Mouse (Mus musculus): ENCODE data around the gene Fbxo11. TPM values are rescaled to one million over a fixed set of nuclear protein-coding genes. Genes with fewer than 3 reads are reported as not detected.
A peak's percentile ranks its signal among the peaks of the same experiment; 100 is the strongest.
"Not testable (repeated sequence)": the region's sequence is repeated elsewhere in the genome, so short reads cannot be mapped to it uniquely, and the experiment has no call there.

The Fbxo11 gene
- polyA plus RNA-seq, 1 experiment from 2014 or later, result 33.0 TPM

GRCm38 (mm10) chr17:88031755-88032154 lies 33.3 kb downstream of the Fbxo11 start:
- WGBS, result 91% methylated on average over 5 of the region's 5 CpGs
- Histone ChIP-seq H3K36me3 (ENCODE audit: control insufficient read depth, insufficient read depth) (no peaks in the 10 kb centered on the region), H3K27me3 (replicated peaks; ENCODE audit: control insufficient read depth, insufficient read depth, low read length) (no peaks in the 10 kb centered on the region), H3K4me3 (replicated peaks; ENCODE audit: low read length) (no peak overlapping the region), H3K9ac (replicated peaks; ENCODE audit: low read depth, low read length) (no peak overlapping the region), H3K9me3 (ENCODE audit: control insufficient read depth, low read length) (no peaks in the 10 kb centered on the region), H3K27ac (ENCODE audit: low read length) (no peak overlapping the region), H3K4me1 (replicated peaks; ENCODE audit: control insufficient read depth, insufficient read depth, low read length) (0 out of 2 replicates have a peak, but pooled peaks cover 2% of the 10 kb centered on the region), H3K4me2 (ENCODE audit: low read length) (no peak overlapping the region)
- ATAC-seq, result no peak

GRCm38 (mm10) chr17:88029194-88029970 lies 35.7 kb downstream of the Fbxo11 start:
- H3K4me1 ChIP-seq (replicated peaks; ENCODE audit: control insufficient read depth, insufficient read depth, low read length), result 0 out of 2 replicates have a peak, but pooled peaks cover 2% of the 10 kb centered on the region
- no peak for ATAC-seq
- WGBS, result 86% methylated on average over 17 of the region's 17 CpGs

DNA sequence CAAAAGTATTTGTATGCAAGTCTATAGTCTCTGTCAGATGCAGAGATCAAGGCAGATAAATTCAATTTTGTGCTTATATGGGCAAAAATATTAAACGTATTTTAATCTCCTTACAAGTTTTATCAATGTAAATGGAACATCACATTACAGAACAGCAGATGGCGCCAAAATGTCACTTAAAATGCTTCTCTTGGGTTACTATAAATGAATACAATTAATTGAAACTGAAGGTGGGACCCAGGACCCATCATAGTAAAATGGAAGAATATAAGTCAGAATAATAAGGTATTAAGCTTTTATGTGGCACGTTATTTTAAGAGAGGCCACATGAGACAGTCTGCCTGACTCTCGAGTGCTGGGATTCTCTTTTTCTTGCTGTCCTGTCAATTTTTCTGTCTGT lies 39.9 kb downstream of the Fbxo11 start:
- no peak overlapping the region for H3K4me2 ChIP-seq (ENCODE audit: low read length)
- H3K36me3 ChIP-seq (ENCODE audit: control insufficient read depth, insufficient read depth), result no peaks in the 10 kb centered on the region
- H3K27me3 ChIP-seq (replicated peaks; ENCODE audit: control insufficient read depth, insufficient read depth, low read length), result no peaks in the 10 kb centered on the region
- 40% methylated on average over 4 of the region's 4 CpGs for WGBS
- H3K4me1 ChIP-seq (replicated peaks; ENCODE audit: control insufficient read depth, insufficient read depth, low read length), result 0 out of 2 replicates have a peak, but pooled peaks cover 2% of the 10 kb centered on the region
- H3K9ac ChIP-seq (replicated peaks; ENCODE audit: low read depth, low read length), result no peak overlapping the region
- peak; percentile 34; the same call in 1 of the 2 replicates for ATAC-seq
- no peak overlapping the region for H3K27ac ChIP-seq (ENCODE audit: low read length)
- H3K9me3 ChIP-seq (ENCODE audit: control insufficient read depth, low read length), result no peaks in the 10 kb centered on the region
- no peak overlapping the region for H3K4me3 ChIP-seq (replicated peaks; ENCODE audit: low read length)

More at GRCm38 (mm10) chr17:88029194-88029970, 35.7 kb downstream of the Fbxo11 start:
- Histone ChIP-seq H3K4me2 (ENCODE audit: low read length) (no peak overlapping the region), H3K36me3 (ENCODE audit: control insufficient read depth, insufficient read depth) (no peaks in the 10 kb centered on the region), H3K27me3 (replicated peaks; ENCODE audit: control insufficient read depth, insufficient read depth, low read length) (no peaks in the 10 kb centered on the region), H3K27ac (ENCODE audit: low read length) (no peak overlapping the region), H3K9ac (replicated peaks; ENCODE audit: low read depth, low read length) (no peak overlapping the region), H3K9me3 (ENCODE audit: control insufficient read depth, low read length) (no peaks in the 10 kb centered on the region), H3K4me3 (replicated peaks; ENCODE audit: low read length) (no peak overlapping the region)

DNA sequence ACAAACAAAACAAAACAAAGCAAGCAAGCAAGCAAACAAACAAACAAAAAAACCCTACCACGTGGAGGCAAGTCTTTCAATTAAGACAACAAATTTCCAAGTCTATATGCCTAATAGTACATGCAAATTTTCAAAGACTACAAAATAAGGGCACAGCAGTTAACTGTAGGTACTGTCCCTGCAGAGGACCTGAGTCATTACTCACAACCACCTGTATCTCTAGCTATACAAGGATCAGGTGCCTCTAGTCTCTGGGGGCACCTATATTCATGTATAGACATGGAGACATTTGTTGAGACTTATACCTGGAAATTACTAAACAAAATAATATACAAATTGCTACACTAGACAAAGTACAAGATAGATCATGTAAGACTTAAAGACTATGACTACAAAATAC lies 41.2 kb downstream of the Fbxo11 start:
- Histone ChIP-seq H3K9ac (replicated peaks; ENCODE audit: low read depth, low read length) (no peak overlapping the region), H3K27ac (ENCODE audit: low read length) (no peak overlapping the region), H3K27me3 (replicated peaks; ENCODE audit: control insufficient read depth, insufficient read depth, low read length) (no peaks in the 10 kb centered on the region), H3K4me1 (replicated peaks; ENCODE audit: control insufficient read depth, insufficient read depth, low read length) (peaks cover 8% of the 10 kb centered on the region), H3K4me2 (ENCODE audit: low read length) (no peak overlapping the region), H3K9me3 (ENCODE audit: control insufficient read depth, low read length) (no peaks in the 10 kb centered on the region), H3K36me3 (ENCODE audit: control insufficient read depth, insufficient read depth) (no peaks in the 10 kb centered on the region), H3K4me3 (replicated peaks; ENCODE audit: low read length) (no peak overlapping the region)
- ATAC-seq, result no peak
- 86% methylated on average over 1 of the region's 1 CpGs for WGBS

- not testable (repeated sequence) for H3K27me3 ChIP-seq (replicated peaks; ENCODE audit: control insufficient read depth, insufficient read depth, low read length); H3K9ac ChIP-seq (replicated peaks; ENCODE audit: low read depth, low read length); ATAC-seq; H3K4me1 ChIP-seq (replicated peaks; ENCODE audit: control insufficient read depth, insufficient read depth, low read length); H3K9me3 ChIP-seq (ENCODE audit: control insufficient read depth, low read length); H3K27ac ChIP-seq (ENCODE audit: low read length); H3K4me3 ChIP-seq (replicated peaks; ENCODE audit: low read length); H3K4me2 ChIP-seq (ENCODE audit: low read length)
- 92% methylated on average over 8 of the region's 8 CpGs for WGBS
- H3K36me3 ChIP-seq (ENCODE audit: control insufficient read depth, insufficient read depth), result peaks cover 20% of the 10 kb centered on the region
Measured at GRCm38 (mm10) chr17:88016027-88016426, 49.1 kb downstream of the Fbxo11 start.

DNA sequence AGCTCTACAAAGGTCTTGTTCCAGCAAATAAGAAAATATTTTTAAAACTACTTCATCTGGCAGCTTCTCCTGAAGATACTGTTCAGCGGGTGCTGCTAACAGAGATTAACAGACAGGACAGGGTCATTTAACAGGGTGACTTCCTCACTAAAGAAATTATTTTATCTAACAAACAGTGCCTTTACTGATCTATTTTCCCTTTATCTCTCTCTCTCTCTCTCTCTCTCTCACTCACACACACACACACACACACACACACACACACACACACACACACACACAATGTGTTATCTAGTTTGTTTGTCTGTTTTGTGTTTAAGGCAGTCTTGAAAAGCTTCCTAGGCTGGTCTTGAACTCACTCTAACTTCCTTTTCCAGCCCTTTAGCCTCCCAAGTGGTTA lies 50.6 kb downstream of the Fbxo11 start:
- no peak for ATAC-seq
- H3K4me2 ChIP-seq (ENCODE audit: low read length), result no peak overlapping the region
- H3K4me1 ChIP-seq (replicated peaks; ENCODE audit: control insufficient read depth, insufficient read depth, low read length), result peaks cover 7% of the 10 kb centered on the region
- no peak overlapping the region for H3K27ac ChIP-seq (ENCODE audit: low read length)
- 73% methylated on average over 1 of the region's 1 CpGs for WGBS
- peaks cover 26% of the 10 kb centered on the region for H3K36me3 ChIP-seq (ENCODE audit: control insufficient read depth, insufficient read depth)
- no peak overlapping the region for H3K9ac ChIP-seq (replicated peaks; ENCODE audit: low read depth, low read length)
- no peak overlapping the region for H3K4me3 ChIP-seq (replicated peaks; ENCODE audit: low read length)
- H3K9me3 ChIP-seq (ENCODE audit: control insufficient read depth, low read length), result no peaks in the 10 kb centered on the region
- H3K27me3 ChIP-seq (replicated peaks; ENCODE audit: control insufficient read depth, insufficient read depth, low read length), result no peaks in the 10 kb centered on the region

GRCm38 (mm10) chr17:88006956-88007355 lies 58.1 kb downstream of the Fbxo11 start:
- Histone ChIP-seq H3K4me3 (replicated peaks; ENCODE audit: low read length) (no peak overlapping the region), H3K36me3 (ENCODE audit: control insufficient read depth, insufficient read depth) (peaks cover 40% of the 10 kb centered on the region), H3K4me1 (replicated peaks; ENCODE audit: control insufficient read depth, insufficient read depth, low read length) (no peaks in the 10 kb centered on the region), H3K9ac (replicated peaks; ENCODE audit: low read depth, low read length) (no peak overlapping the region), H3K27me3 (replicated peaks; ENCODE audit: control insufficient read depth, insufficient read depth, low read length) (no peaks in the 10 kb centered on the region), H3K27ac (ENCODE audit: low read length) (no peak overlapping the region), H3K4me2 (ENCODE audit: low read length) (no peak overlapping the region), H3K9me3 (ENCODE audit: control insufficient read depth, low read length) (no peaks in the 10 kb centered on the region)
- no peak for ATAC-seq
- WGBS, result 92% methylated on average over 8 of the region's 8 CpGs

- Histone ChIP-seq H3K9ac (replicated peaks; ENCODE audit: low read depth, low read length) (no peak overlapping the region), H3K9me3 (ENCODE audit: control insufficient read depth, low read length) (no peaks in the 10 kb centered on the region), H3K4me1 (replicated peaks; ENCODE audit: control insufficient read depth, insufficient read depth, low read length) (no peaks in the 10 kb centered on the region), H3K36me3 (ENCODE audit: control insufficient read depth, insufficient read depth) (peaks cover 38% of the 10 kb centered on the region), H3K4me2 (ENCODE audit: low read length) (no peak overlapping the region), H3K4me3 (replicated peaks; ENCODE audit: low read length) (no peak overlapping the region), H3K27me3 (replicated peaks; ENCODE audit: control insufficient read depth, insufficient read depth, low read length) (no peaks in the 10 kb centered on the region), H3K27ac (ENCODE audit: low read length) (no peak overlapping the region)
- 100% methylated on average over 1 of the region's 1 CpGs for WGBS
- ATAC-seq, result no peak
Measured at GRCm38 (mm10) chr17:88004892-88005291, 60.2 kb downstream of the Fbxo11 start.

DNA sequence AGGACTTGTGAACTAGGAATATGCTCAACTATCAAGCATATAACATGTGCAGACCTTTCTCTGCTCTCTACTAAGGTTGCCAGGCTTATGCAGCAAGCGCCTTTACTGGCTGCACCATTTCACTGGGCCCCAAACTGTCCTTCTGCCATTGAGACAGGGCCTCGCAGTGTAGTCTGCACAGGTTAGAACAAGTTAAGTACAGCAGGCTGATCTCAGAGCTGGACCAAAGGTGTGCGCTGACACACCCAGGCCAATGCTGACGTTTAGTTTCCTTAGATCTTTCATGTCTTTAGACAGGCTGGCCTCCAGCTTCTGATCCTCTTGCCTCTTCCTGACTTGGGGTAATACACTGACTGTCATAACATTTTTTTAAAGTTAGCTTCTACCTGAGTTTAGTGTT lies 67.3 kb downstream of the Fbxo11 start:
- WGBS, result 93% methylated on average over 4 of the region's 4 CpGs
- Histone ChIP-seq H3K27me3 (replicated peaks; ENCODE audit: control insufficient read depth, insufficient read depth, low read length) (no peaks in the 10 kb centered on the region), H3K27ac (ENCODE audit: low read length) (no peak overlapping the region), H3K9ac (replicated peaks; ENCODE audit: low read depth, low read length) (no peak overlapping the region), H3K4me1 (replicated peaks; ENCODE audit: control insufficient read depth, insufficient read depth, low read length) (no peaks in the 10 kb centered on the region), H3K36me3 (ENCODE audit: control insufficient read depth, insufficient read depth) (peaks cover 52% of the 10 kb centered on the region), H3K4me3 (replicated peaks; ENCODE audit: low read length) (no peak overlapping the region), H3K4me2 (ENCODE audit: low read length) (no peak overlapping the region), H3K9me3 (ENCODE audit: control insufficient read depth, low read length) (no peaks in the 10 kb centered on the region)
- ATAC-seq, result no peak

All from forebrain, embryonic 16.5 days (tissue).